Mouse (Mus musculus): ENCODE results near the gene Man2a2.

Man2a2 gene

DNA sequence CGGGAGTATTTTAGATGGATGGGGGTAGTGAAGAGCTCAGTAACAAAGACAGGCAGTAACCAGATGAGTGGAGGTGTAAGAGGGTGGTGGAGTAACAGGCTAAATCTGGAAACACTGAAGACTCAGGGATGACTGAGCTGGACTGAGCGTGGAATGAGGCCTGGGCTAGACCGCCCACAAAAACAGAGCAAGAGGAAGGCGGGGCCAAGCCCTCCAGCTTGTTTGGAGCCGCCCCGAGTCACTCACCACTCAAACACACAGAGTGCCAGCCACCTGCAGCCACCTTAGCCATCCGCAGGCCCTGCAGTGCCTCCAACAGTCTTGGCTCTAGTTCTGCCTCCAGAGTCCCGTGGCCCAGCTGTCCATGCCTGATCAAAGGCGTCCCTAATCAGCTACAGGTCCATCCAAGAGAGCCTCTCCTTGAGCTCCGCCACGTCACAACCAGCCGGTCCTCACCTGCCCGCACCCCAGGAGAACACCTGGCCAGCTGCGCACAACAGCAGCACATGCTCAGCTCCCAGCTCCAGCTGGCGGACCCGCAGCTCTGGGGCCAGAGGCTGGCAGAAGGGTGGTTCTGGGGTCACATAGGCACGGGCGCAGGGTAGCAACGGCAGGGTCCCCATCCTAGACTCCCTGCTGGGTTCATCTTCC lies 51.2 kb downstream of the Man2a2 start:
- in situ Hi-C loops (cut with MboI; ENCODE audit: unreplicated experiment in 2 of 2) = loop anchor here in 1 of 2 experiments (25.0 kb wide), 1 partner anchor 533 kb away; the partner anchor contains the start of gene Mesp1

DNA sequence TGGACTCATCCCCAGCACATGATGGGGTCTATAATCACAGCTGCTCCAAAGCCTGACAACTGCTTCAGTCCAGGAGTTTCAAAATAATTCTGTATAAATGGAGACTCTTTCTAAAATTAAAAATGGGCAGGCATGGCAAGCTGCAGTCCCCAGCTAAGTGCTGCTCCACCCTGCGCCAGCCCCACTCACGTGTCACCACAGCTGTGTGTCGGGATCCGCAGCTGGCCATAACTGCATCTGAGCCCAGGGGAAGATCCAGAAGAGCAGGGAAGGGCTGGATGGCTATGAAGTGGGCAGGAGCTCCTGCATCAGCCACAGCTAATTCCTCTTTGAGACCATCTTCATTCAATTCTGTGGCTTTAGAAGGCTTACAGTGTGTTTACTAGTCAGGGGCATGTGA lies 52.5 kb downstream of the Man2a2 start:
- in situ Hi-C loops (cut with MboI; ENCODE audit: unreplicated experiment in 2 of 2) = loop anchor here in 1 of 2 experiments (25.0 kb wide), 1 partner anchor 531 kb away; the partner anchor contains the start of gene Mesp1

DNA sequence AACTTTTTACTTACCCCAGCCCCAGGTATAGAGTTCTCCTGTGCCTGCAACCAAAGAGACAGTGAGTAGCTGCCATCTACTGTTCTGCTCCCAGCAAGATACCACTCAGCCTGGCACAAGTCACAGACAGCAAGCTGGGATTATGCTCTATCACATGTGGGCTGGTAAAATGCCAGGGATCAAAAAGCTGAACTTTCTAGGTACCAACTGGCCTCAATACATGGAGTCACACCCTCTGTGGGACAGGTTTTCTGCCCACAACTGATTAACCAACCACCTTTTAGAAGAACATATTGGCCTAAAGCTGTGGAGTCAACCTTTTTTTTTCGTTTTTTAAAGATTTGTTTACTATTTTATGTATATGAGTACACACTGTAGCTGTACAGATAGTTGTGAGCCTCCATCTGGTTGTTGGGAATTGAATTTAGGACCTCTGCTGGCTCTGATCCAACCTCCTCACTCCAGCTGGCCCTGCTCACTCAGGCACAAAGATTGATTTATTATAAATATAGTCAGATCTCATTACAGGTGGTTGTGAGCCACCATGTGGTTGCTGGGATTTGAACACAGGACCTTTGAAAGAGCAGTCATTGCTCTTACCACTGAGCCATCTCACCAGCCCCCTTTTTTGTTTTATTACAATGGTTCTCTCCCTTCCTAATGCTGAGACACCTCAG lies 53.6 kb downstream of the Man2a2 start:
- in situ Hi-C loops (cut with MboI; ENCODE audit: unreplicated experiment in 2 of 2) = loop anchor here in 1 of 2 experiments (25.0 kb wide), 1 partner anchor 530 kb away; the partner anchor contains the start of gene Mesp1

DNA sequence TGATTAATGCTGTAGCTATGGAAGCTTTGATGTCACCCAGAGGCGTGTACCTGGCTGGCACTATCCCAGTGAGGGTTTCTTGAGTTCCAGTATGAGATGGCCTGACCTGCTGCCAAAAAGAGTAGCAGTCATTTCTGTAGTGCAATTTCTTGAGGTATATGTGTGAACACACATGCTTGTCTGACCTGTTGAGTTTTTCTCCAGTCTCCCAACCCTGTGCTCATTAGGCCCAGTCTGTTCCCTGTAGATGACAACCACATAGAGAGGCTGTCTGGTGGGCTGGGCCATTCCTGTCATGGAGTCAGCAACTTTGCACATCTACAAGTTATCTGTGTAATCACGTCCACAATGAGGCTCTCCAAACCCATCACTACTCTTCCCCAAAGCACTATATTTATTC lies 55.4 kb downstream of the Man2a2 start:
- in situ Hi-C loops (cut with MboI; ENCODE audit: unreplicated experiment in 2 of 2) = loop anchor here in 1 of 2 experiments (25.0 kb wide), 1 partner anchor 528 kb away; the partner anchor contains the start of gene Mesp1

DNA sequence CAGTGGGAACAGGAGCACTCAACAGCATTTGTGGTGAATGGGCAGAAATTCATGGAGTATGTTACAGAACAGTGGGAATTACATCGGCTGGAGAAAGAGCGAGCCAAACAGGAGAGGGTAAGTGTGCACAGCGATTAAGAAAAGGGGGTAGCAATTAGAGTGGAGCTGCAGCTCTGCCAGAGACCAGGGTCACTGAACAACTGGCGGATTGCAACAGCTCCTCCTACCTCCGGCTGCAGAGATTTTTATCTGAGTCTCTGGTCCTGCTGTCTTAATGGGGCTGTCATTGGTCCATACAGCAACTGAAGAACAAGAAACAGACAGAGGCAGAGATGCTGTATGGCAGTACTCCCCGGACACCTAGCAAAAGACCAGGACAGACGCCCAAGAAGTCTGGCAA lies 60.4 kb downstream of the Man2a2 start:
- in situ Hi-C loops (cut with MboI; ENCODE audit: unreplicated experiment in 2 of 2) = loop anchor here in 1 of 2 experiments (25.0 kb wide), 1 partner anchor 523 kb away; the partner anchor contains the start of gene Mesp1

DNA sequence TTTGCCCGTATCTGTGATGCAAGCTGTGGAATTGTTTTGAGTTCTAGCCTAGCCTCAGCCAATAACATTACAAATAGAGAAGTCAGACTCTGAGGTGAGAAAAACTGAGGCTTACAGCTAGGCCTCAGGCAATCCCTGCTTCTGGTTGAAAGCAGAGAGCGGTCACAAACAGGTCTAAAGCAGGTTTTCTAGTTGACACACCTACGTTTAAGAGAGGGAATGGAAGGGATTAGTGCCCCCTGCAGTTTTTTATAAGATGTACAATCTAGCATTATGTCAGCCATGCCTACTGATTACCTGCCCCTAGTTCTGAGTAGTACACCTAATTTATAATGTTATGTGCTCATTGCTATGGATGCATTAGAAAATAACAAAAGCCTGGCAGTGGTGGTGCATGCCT lies 63.4 kb downstream of the Man2a2 start:
- in situ Hi-C loops (cut with MboI; ENCODE audit: unreplicated experiment in 2 of 2) = loop anchor here in 1 of 2 experiments (25.0 kb wide), 1 partner anchor 520 kb away; the partner anchor contains the start of gene Mesp1

DNA sequence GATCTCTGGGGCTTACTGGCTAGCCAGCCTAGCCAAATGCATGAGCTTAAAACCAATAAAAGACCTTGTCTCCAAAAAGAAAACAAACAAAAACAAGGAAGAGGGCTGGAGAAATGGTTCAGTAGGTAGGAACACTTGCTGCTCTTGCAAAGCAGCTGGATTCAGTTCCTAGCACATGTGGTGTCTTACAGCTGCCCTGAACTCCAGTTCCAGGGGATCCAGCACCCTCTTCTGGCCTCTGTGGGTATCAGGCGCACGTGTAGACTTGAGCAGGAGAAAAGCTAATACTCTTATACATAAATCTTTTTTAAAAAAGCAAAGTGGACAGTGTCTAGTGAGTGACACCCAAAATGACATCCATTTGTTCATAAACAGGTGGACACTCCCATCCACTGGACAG lies 69.7 kb downstream of the Man2a2 start:
- in situ Hi-C loops (cut with MboI; ENCODE audit: unreplicated experiment in 2 of 2) = loop anchor here in 1 of 2 experiments (25.0 kb wide), 1 partner anchor 514 kb away; the partner anchor contains the start of gene Mesp1

DNA sequence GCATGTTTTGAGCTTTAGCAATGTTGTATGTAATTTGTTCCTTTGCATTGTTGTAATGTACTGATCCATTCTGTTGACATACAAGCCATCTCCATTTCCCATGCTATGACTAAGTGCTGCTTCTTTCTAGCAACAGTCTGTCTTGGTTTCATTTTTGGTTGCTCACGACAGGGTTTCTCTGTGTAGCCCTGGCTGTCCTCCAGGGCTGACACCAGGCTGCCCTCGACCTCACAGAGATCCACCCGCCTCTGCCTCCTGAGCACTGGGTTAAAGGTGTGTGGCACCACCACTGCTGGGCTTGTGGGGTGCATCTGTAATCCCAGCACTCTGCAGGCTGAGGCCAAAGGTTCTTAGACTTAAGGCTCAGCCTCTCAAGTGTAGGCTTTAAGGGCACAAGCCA lies 71.6 kb downstream of the Man2a2 start:
- in situ Hi-C loops (cut with MboI; ENCODE audit: unreplicated experiment in 2 of 2) = no loop called here
